Mouse (Mus musculus) ovary, postnatal 10 days (tissue): ENCODE results near the gene Olfr744.
"Not testable (repeated sequence)": the region's sequence is repeated elsewhere in the genome, so short reads cannot be mapped to it uniquely, and the experiment has no call there.

Experiments
- DNase-seq: peaks from one replicate; pipeline ENCODE4 v3.0.0; 2022; ENCODE audit warnings: low spot score

The Olfr744 gene

GRCm38 (mm10) chr14:50614579-50614978 lies at the start of gene Olfr744:
Olfr744 (plus strand) TSS chr14:50614879.
- no peak for DNase-seq

DNA sequence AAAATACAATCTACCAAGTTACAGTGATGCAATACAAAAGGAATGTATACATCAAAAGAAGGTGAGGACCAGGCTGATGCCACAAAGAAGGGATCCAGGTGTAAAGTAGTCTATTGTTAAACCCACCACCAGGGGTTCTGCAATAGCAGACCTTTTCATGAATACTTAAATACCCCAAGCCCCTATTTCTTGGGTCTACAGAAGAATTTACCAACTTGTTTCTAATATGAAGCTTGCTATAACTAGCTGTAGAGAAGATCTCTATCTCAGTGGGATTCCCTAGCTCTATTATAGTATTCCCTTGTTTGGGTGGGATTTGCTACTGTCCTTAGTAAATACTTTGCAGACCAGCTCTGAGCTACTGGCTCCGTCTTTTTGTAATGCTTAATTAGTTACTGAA lies 41.6 kb upstream of the Olfr744 start:
- DNase-seq = not testable (repeated sequence)

DNA sequence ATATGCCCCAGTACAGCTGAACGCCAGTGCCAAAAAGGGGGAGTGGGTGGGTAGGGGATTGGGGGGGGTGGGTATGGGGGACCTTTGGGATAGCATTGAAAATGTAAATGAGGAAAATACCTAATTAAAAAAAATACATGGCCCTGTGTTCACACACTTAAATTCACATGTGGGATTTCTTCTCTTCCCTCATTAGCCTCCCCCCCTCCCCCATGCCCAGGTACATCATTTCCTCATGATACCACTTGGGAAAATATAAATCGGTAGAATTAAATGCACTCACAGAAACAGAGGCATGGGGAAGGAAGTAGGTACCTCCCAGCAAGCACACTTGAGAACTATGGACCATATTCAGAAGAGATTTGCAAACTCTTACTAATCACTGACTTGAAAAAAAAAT lies 24.4 kb downstream of the Olfr744 start, which contains the start of gene Olfr745:
TSS of gene Olfr745 (plus strand) at position 301 of the 400 bp plus-strand sequence.
- no peak for DNase-seq

DNA sequence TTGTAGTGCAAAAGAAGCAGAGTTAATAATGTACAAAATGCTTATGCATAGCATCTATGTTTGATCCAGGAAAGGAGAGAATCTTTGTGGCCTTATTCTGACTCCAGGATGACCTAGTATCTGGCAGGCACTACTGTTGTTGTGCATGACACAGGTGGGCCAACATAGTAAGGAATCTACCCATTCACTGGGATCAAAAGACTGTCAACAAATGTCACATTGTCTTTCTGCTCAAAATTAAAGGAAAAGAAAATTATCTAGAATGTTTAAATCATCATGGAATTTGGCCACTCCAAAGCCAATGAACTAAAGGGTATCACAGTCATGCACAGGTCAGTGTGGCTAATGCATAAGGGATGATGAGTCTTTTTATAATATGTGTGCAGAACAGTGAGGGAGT lies 32.1 kb downstream of the Olfr744 start, which contains the start of gene Olfr746:
TSS of gene Olfr746 (plus strand) at position 301 of the 400 bp plus-strand sequence.
- no peak for DNase-seq
